Mouse (Mus musculus) lung, adult 2 months (tissue): ENCODE measurements around the gene Cda. TPM values are rescaled to one million over a fixed set of nuclear protein-coding genes. Genes with fewer than 3 reads are reported as not detected.

Source experiments
- DNase-seq: peaks from one replicate; pipeline ENCODE4 v3.0.0; 2022
- H3K4me1 ChIP-seq: fragments of 200-500 bp; 2 replicates; pipeline ENCODE4 v1.6.1; 2011; ENCODE audit warnings: low read length; ENCODE audit not compliant: control insufficient read depth, insufficient read depth
- H3K4me3 ChIP-seq: fragments of 200-500 bp; replicated peaks from 2 replicates; pipeline ENCODE3; 2011; ENCODE audit warnings: low read depth, mild to moderate bottlenecking, control low read depth, low read length; ENCODE audit errors: extremely low read depth
- CTCF ChIP-seq: fragments of 200-500 bp; IDR thresholded peaks from 2 replicates; pipeline ENCODE4 v1.5.1; 2011; ENCODE audit warnings: mild to moderate bottlenecking, low read length, control low read depth; ENCODE audit not compliant: insufficient read depth
- POLR2A ChIP-seq: fragments of 200-500 bp; IDR thresholded peaks from 2 replicates; pipeline ENCODE4 v1.6.1; 2011; ENCODE audit warnings: low read depth, mild to moderate bottlenecking, control low read depth, low read length, borderline replicate concordance; ENCODE audit errors: extremely low read depth
- WGBS: fragments of 180-500 bp; shearing (Covaris S2); methylation state at CpG from one replicate; pipeline ENCODE4 v1.1.7; 2018; 5-methylcytosine and 5-hydroxymethylcytosine counted together
- polyA plus RNA-seq: library from polyadenylated mRNA; depleted of rRNA; stranded (reverse); fragments of >200 nt; gene quantifications from 2 replicates; pipeline ENCODE4 v1.2.3, GENCODE M21; 2012; rRNA removed

Gene Cda
- polyA plus RNA-seq, 1 experiment, result 2.6 TPM

DNA sequence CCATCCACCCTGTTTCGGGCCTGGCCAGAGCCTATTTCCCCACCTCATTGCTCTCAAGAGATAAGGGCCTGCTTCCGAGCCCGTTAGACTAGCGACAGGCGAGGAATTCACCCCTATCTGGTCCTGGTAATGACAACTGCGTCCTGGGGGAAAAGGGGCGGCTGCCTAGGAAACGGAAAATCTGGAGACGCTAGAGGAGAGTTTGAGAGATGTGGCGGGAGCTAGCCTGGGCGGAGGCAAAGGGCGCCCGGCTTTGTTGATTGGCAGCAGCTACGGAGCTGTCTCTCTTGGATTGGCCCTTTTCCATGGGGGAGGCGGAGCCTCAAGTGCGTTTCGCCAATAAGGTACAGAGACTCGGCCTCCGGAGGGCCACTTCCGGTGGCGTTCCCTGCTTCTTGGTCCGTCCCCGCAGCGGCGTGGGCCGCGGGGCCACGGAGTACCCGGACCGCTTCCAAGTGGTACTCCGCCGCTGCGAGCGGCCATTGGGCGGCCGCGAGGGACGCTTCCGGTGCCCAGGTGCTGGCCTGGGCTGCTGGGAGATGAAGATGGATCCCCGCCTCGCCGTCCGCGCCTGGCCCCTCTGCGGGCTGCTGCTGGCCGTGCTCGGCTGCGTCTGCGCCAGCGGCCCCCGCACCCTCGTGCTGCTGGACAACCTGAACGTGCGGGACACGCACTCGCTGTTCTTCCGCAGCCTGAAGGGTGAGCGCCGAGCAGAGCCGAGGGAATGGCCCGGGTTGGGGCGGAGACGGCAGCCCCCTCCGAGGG, 63.3 kb downstream of the Cda start, which contains the start of gene Ddost:
Ddost (plus strand) TSS at position 391 of the 765 bp plus-strand sequence.
- DNase-seq, result peak; percentile 93
- peak within 1 kb of the TSS; percentile 88 for H3K4me3 ChIP-seq
- peaks cover 2% of the 10 kb centered on the region; the same call in 1 of the 2 replicates for H3K4me1 ChIP-seq
- TF ChIP-seq CTCF (no peak), POLR2A (0 out of 2 replicates have a peak, but pooled peaks have one; percentile 53)
- WGBS, result under 1% methylated on average over 64 of the region's 64 CpGs

DNA sequence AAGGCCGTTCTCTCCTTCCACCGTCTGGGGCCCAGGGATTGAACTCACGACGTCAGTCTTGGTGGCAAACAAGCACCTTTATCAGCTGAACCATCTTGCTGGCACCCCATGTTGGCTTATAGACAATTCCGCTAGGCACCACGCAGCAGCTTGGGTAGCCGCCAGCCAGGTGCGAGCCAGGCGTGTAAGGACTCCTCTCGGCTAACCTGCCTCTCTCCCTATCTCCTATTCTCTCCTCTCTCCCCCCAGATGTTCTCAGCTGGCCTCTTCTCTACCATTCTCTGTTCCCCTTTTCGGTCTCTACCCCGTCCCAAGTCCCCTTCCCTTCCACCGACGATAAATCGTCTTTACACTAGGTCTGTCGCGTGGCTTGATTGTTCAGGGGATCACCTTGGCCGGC, 64.0 kb downstream of the Cda start:
- WGBS, result 10% methylated on average over 18 of the region's 18 CpGs
- TF ChIP-seq POLR2A (no peak), CTCF (no peak)
- DNase-seq, result no peak
- H3K4me3 ChIP-seq, result no peak overlapping the region
- peaks cover 2% of the 10 kb centered on the region; the same call in 1 of the 2 replicates for H3K4me1 ChIP-seq

GRCm38 (mm10) chr4:138303011-138303410, 64.8 kb downstream of the Cda start:
- DNase-seq, result no peak
- Histone ChIP-seq H3K4me3 (no peak overlapping the region), H3K4me1 (peaks cover 2% of the 10 kb centered on the region; the same call in 1 of the 2 replicates)
- no peak for TF ChIP-seq CTCF
- no peak for TF ChIP-seq POLR2A
- 87% methylated on average over 3 of the region's 3 CpGs for WGBS

DNA sequence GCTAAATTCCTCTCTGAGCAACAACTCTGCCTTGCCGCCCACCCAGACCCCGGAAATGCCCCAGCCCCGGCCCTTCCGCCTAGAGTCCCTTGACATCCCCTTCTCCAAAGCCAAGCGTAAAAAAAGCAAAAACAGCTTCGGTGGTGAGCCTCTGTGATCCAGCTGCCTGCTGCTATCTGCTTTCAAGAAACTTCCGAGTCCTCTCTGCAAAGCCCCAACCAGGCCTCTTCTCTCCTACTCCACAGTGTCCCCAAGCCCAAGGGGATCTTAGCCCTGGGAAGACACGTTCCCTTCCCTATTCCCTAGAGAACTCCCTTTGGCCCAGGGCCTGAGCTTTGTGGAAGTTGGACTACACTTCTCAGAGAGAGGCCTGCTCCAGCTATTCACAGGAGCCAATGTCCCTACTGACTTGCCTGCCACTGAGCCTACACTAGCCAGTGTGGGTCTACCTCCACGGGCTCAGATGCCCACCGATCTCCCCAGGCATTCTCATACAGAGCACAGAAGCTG, 66.5 kb downstream of the Cda start:
- no peak for TF ChIP-seq POLR2A
- no peak for TF ChIP-seq CTCF
- H3K4me3 ChIP-seq, result no peak overlapping the region
- WGBS, result 78% methylated on average over 10 of the region's 10 CpGs
- peaks cover 2% of the 10 kb centered on the region; the same call in 1 of the 2 replicates for H3K4me1 ChIP-seq
- no peak for DNase-seq

GRCm38 (mm10) chr4:138293949-138294550, 73.7 kb downstream of the Cda start:
- 74% methylated on average over 11 of the region's 14 CpGs for WGBS
- Histone ChIP-seq H3K4me3 (no peak overlapping the region), H3K4me1 (no peaks in the 10 kb centered on the region)
- no peak for TF ChIP-seq POLR2A
- no peak for TF ChIP-seq CTCF
- DNase-seq, result no peak

GRCm38 (mm10) chr4:138293261-138293948, 74.4 kb downstream of the Cda start:
- H3K4me1 ChIP-seq, result no peaks in the 10 kb centered on the region
- no peak overlapping the region for H3K4me3 ChIP-seq
- WGBS, result 67% methylated on average over 18 of the region's 18 CpGs
- DNase-seq, result no peak
- no peak for TF ChIP-seq CTCF
- TF ChIP-seq POLR2A, result no peak

- 84% methylated on average over 13 of the region's 13 CpGs for WGBS
- no peak for DNase-seq
- no peak overlapping the region for H3K4me3 ChIP-seq
- H3K4me1 ChIP-seq, result no peaks in the 10 kb centered on the region
- TF ChIP-seq POLR2A (no peak), CTCF (no peak)
Observed at GRCm38 (mm10) chr4:138292028-138292427, 75.8 kb downstream of the Cda start.

DNA sequence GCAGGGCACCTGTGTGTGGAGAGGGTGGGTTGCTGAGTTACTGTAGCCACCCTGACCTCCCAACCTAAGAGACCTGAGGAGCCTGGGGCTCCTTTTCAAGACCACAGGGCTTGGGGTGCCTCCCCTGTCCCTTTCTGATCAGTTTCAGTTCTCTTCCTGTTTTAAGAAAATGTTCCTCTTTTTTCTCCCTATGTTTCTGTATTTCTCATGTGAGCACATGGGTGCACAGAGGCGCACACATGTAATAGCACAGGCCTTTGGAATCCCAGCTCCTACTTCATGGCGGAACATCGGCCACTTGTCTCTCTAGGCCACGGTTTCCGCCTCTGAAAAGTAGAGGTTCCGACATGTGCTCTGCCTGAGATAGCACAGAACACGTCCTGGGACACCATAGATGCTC, 79.1 kb downstream of the Cda start:
- Histone ChIP-seq H3K4me3 (no peak overlapping the region), H3K4me1 (no peaks in the 10 kb centered on the region)
- 75% methylated on average over 7 of the region's 7 CpGs for whole genome bisulfite sequencing
- DNase-seq, result no peak
- TF ChIP-seq CTCF (no peak), POLR2A (no peak)

Other genes starting within 250 kb of the Cda start
- 53.4 and 78.4 TPM in 2 replicates for gene Hp1bp3, start 151.7 kb downstream of the Cda start, polyA plus RNA-seq
- gene Sh2d5, start 117.6 kb downstream of the Cda start, polyA plus RNA-seq, result 0.22 and 0.28 TPM in 2 replicates
- 0.70 and 0.91 TPM in 2 replicates for gene Kif17, start 117.6 kb downstream of the Cda start, polyA plus RNA-seq
- 194 and 198 TPM in 2 replicates for gene Ddost, start 63.3 kb downstream of the Cda start, polyA plus RNA-seq
- 178 and 182 TPM in 2 replicates for gene Pink1, start 41.7 kb downstream of the Cda start, polyA plus RNA-seq
- not detected in 2 replicates for gene Fam43b, start 28.5 kb upstream of the Cda start, polyA plus RNA-seq
- gene Mul1, start 66.7 kb upstream of the Cda start, polyA plus RNA-seq, result 15.2 and 16.5 TPM in 2 replicates
- 21.7 and 26.9 TPM in 2 replicates for gene Camk2n1, start 86.3 kb upstream of the Cda start, polyA plus RNA-seq